Mouse (Mus musculus): ENCODE measurements at regions not wholly inside any gene's neighbourhood (a gene's known extent, or its start where the extent isn't known, plus 50 kb on each side); places are given as distances from the start of the nearest gene placed in this dataset.

DNA sequence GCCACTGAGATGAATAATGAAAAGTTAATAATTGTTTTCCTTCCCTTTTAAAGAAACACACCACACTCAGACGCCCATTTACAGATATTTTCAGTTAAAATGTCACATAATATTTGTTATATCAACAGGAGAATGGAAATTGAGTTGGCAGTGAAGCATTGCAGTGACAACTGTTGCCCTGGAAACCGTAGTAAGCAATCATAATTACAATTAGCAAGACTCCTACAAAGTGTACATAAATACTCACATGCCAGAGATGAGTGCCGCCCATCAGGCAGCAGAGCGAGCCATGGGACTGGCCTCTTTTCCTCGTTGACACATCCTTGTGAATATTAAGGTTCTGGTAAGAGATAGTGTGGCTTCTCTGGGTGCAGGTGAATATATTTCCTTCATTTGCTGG is 129.6 kb upstream of the Kif2a start:
- TF ChIP-seq CTCF (IDR thresholded peaks at IDR 0.05; ENCODE audit: borderline replicate concordance, extremely low read depth, insufficient read depth, insufficient read length) (no peak), POLR2A (IDR thresholded peaks at IDR 0.05; ENCODE audit: borderline replicate concordance, extremely low read depth, insufficient read depth, insufficient read length, poor library complexity, severe bottlenecking) (no peak)

Measured in brain, embryonic 14.5 days (tissue).